18 mouse cellular contexts compared by ENCODE assay signal in the genomic region with DNA sequence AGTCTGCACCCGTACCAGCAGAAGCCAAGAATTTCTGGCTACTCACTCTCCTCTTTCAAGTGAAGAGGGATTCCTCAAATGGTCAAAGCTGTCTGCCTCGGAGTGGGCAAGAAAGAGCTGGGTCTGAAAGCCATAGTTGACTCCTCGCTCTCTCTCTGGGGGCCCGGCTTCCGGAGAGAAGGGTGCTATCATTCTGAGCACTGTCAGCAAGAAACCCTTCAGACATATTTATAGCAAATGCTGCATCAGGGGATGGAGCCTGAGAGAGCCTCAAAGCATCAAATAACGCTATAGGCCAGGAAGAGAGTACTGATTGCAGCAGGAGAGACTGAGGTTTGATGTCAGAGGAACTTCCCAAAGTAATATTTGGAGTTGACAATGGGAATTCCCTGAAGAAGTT. TPM values are rescaled to one million over a fixed set of nuclear protein-coding genes. Genes with fewer than 3 reads are reported as not detected.
DNase-seq lines count a peak whose midpoint lies in the region; ATAC-seq and TF ChIP-seq lines count a peak whose summit lies in the region.
"Had no signal": no experiment of that assay in that cellular context is flagged by ENCODE, and none has a peak within 500 bp of the region (broad histone marks: within the 10 kb centered on the region; RNA-seq: fewer than 3 reads in every experiment).

No protein-coding gene starts in this region.

- intact Hi-C loops in gastrocnemius, adult 2 months (cut with DNase I): no loop called here

- H3K27ac ChIP-seq in gastrocnemius, adult 2 months: peak overlapping the region; percentile 89
- peak overlapping the region; percentile 36; the same call in 1 of the 2 replicates for H3K27ac ChIP-seq in hindbrain, embryonic 13.5 days
- no peak overlapping the region for H3K27ac ChIP-seq in hindbrain, embryonic 11.5 days (ENCODE audit: low read depth, low read length)
- no peak overlapping the region for H3K27ac ChIP-seq in neural tube, embryonic 12.5 days
- no peak overlapping the region for H3K27ac ChIP-seq in neural tube, embryonic 15.5 days (replicated peaks)
- peak overlapping the region; percentile 11; the same call in 1 of the 2 replicates for H3K27ac ChIP-seq in stomach, embryonic 16.5 days (ENCODE audit: low read length)

- peak; percentile 52 for DNase-seq in gastrocnemius, adult 2 months
- DNase-seq in gastrocnemius, postnatal 4 days (ENCODE audit: low spot score in 2 of 2): no peak
- DNase-seq in hindbrain, embryonic 11.5 days (ENCODE audit: low spot score): no peak
- DNase-seq in spleen, postnatal 10 days (ENCODE audit: low spot score in 2 of 2): no peak
- DNase-seq: adrenal gland, postnatal 25 days; B cell, adult 2 months; cerebellum, postnatal 36 days; kidney, postnatal 25 days; layer of hippocampus, postnatal 36 days; right cerebral cortex, postnatal 25 days; thymus, postnatal 36 days had no signal

- no peak for ATAC-seq in hindbrain, embryonic 13.5 days (ENCODE audit: low FRiP score)
- no peak for ATAC-seq in hindbrain, embryonic 11.5 days (ENCODE audit: low FRiP score)
- ATAC-seq in neural tube, embryonic 12.5 days (ENCODE audit: low FRiP score, low read depth): no peak
- no peak for ATAC-seq in neural tube, embryonic 15.5 days (ENCODE audit: low FRiP score)
- no peak for ATAC-seq in stomach, embryonic 16.5 days (ENCODE audit: insufficient read depth, low FRiP score)

- H3K9ac ChIP-seq in hindbrain, embryonic 13.5 days: no peak overlapping the region
- H3K9ac ChIP-seq in hindbrain, embryonic 11.5 days (ENCODE audit: low read depth, low read length): no peak overlapping the region
- H3K9ac ChIP-seq in neural tube, embryonic 12.5 days: no peak overlapping the region
- H3K9ac ChIP-seq in neural tube, embryonic 15.5 days (replicated peaks): no peak overlapping the region
- H3K9ac ChIP-seq in stomach, embryonic 16.5 days (ENCODE audit: low read length): 0 out of 2 replicates have a peak overlapping the region, but pooled peaks have one; percentile 60
- H3K9ac ChIP-seq: limb, embryonic 12.5 days had no signal

- H3K4me2 ChIP-seq in hindbrain, embryonic 13.5 days: no peak overlapping the region
- no peak overlapping the region for H3K4me2 ChIP-seq in hindbrain, embryonic 11.5 days (replicated peaks; ENCODE audit: low read depth, low read length)
- H3K4me2 ChIP-seq in neural tube, embryonic 12.5 days (replicated peaks): peak overlapping the region; percentile 53
- no peak overlapping the region for H3K4me2 ChIP-seq in neural tube, embryonic 15.5 days
- H3K4me2 ChIP-seq in stomach, embryonic 16.5 days (ENCODE audit: low read depth, low read length): 0 out of 2 replicates have a peak overlapping the region, but pooled peaks have one; percentile 49

- no peaks in the 10 kb centered on the region for H3K36me3 ChIP-seq in hindbrain, embryonic 13.5 days
- H3K36me3 ChIP-seq in hindbrain, embryonic 11.5 days (ENCODE audit: control insufficient read depth, insufficient read depth, low read length): no peaks in the 10 kb centered on the region
- no peaks in the 10 kb centered on the region for H3K36me3 ChIP-seq in neural tube, embryonic 12.5 days
- no peaks in the 10 kb centered on the region for H3K36me3 ChIP-seq in neural tube, embryonic 15.5 days
- H3K36me3 ChIP-seq in stomach, embryonic 16.5 days (ENCODE audit: control insufficient read depth, insufficient read depth, low read length): no peaks in the 10 kb centered on the region
- H3K36me3 ChIP-seq: limb, embryonic 12.5 days had no signal

- no peak for TF ChIP-seq CTCF in gastrocnemius, adult 2 months (IDR thresholded peaks at IDR 0.05)

- peaks cover 25% of the 10 kb centered on the region; the same call in 1 of the 2 replicates for H3K27me3 ChIP-seq in hindbrain, embryonic 13.5 days
- peaks cover 27% of the 10 kb centered on the region for H3K27me3 ChIP-seq in hindbrain, embryonic 11.5 days (ENCODE audit: control insufficient read depth, insufficient read depth, low read length)
- H3K27me3 ChIP-seq in neural tube, embryonic 12.5 days (replicated peaks): peaks cover 33% of the 10 kb centered on the region
- H3K27me3 ChIP-seq in neural tube, embryonic 15.5 days (replicated peaks): no peaks in the 10 kb centered on the region
- peaks cover 16% of the 10 kb centered on the region for H3K27me3 ChIP-seq in stomach, embryonic 16.5 days (ENCODE audit: control insufficient read depth, insufficient read depth, low read length)

- WGBS in hindbrain, embryonic 13.5 days: 60% methylated on average over 6 of the region's 6 CpGs
- WGBS in hindbrain, embryonic 11.5 days: 53% methylated on average over 6 of the region's 6 CpGs
- WGBS in neural tube, embryonic 12.5 days: 44% methylated on average over 6 of the region's 6 CpGs
- WGBS in neural tube, embryonic 15.5 days: 46% methylated on average over 6 of the region's 6 CpGs
- 45% methylated on average over 6 of the region's 6 CpGs for WGBS in stomach, embryonic 16.5 days

- peak overlapping the region; percentile 64 for H3K4me3 ChIP-seq in gastrocnemius, adult 2 months
- no peak overlapping the region for H3K4me3 ChIP-seq in hindbrain, embryonic 13.5 days
- H3K4me3 ChIP-seq in hindbrain, embryonic 11.5 days (ENCODE audit: low read depth, low read length): no peak overlapping the region
- H3K4me3 ChIP-seq in neural tube, embryonic 12.5 days: no peak overlapping the region
- no peak overlapping the region for H3K4me3 ChIP-seq in neural tube, embryonic 15.5 days (replicated peaks)
- no peak overlapping the region for H3K4me3 ChIP-seq in stomach, embryonic 16.5 days (replicated peaks; ENCODE audit: low read length)

- no peaks in the 10 kb centered on the region for H3K9me3 ChIP-seq in hindbrain, embryonic 13.5 days
- H3K9me3 ChIP-seq in hindbrain, embryonic 11.5 days (ENCODE audit: control insufficient read depth, low read length): no peaks in the 10 kb centered on the region
- H3K9me3 ChIP-seq in neural tube, embryonic 12.5 days: no peaks in the 10 kb centered on the region
- no peaks in the 10 kb centered on the region for H3K9me3 ChIP-seq in neural tube, embryonic 15.5 days (replicated peaks)
- H3K9me3 ChIP-seq in stomach, embryonic 16.5 days (replicated peaks; ENCODE audit: control insufficient read depth, low read length): no peaks in the 10 kb centered on the region
- H3K9me3 ChIP-seq: limb, embryonic 12.5 days had no signal

- H3K4me1 ChIP-seq in hindbrain, embryonic 13.5 days (replicated peaks): peaks cover 57% of the 10 kb centered on the region
- peaks cover 23% of the 10 kb centered on the region for H3K4me1 ChIP-seq in hindbrain, embryonic 11.5 days (replicated peaks; ENCODE audit: control insufficient read depth, insufficient read depth, low read length)
- H3K4me1 ChIP-seq in neural tube, embryonic 12.5 days: peaks cover 48% of the 10 kb centered on the region
- peaks cover 54% of the 10 kb centered on the region for H3K4me1 ChIP-seq in neural tube, embryonic 15.5 days
- H3K4me1 ChIP-seq in stomach, embryonic 16.5 days (ENCODE audit: control insufficient read depth, insufficient read depth, low read length): peaks cover 43% of the 10 kb centered on the region

RNA-seq across cellular contexts. Expression of a gene that starts 1.2 kb away (rescaled TPM):
- total RNA-seq in gastrocnemius, adult 2 months (2021): 1 to 10 TPM; 1.8 to 2.2 TPM
- 10 to 100 TPM; 22.1 to 22.5 TPM for total RNA-seq in gastrocnemius, postnatal 4 days (2021)
- polyA plus RNA-seq in hindbrain, embryonic 13.5 days (2015; fragmentation: Nextera tagmentation; extraction: Ambion mirVana): 124 and 135 TPM in 2 replicates
- 41.3 and 42.9 TPM in 2 replicates for polyA plus RNA-seq in hindbrain, embryonic 11.5 days (2014; fragmentation: Nextera tagmentation; extraction: Ambion mirVana)
- polyA plus RNA-seq in neural tube, embryonic 12.5 days (2016; fragmentation: Nextera tagmentation; extraction: Ambion mirVana): 108 and 127 TPM in 2 replicates
- polyA plus RNA-seq in neural tube, embryonic 15.5 days (2015; fragmentation: Nextera tagmentation; extraction: Ambion mirVana): 108 and 128 TPM in 2 replicates
- 27.3 and 28.2 TPM in 2 replicates for polyA plus RNA-seq in stomach, embryonic 16.5 days (2015; fragmentation: Nextera tagmentation; extraction: Ambion mirVana)

RNA-seq across cellular contexts. Expression of a gene that starts 19.6 kb away (rescaled TPM):
- 10 to 100 TPM; 22.8 to 23.1 TPM for total RNA-seq in gastrocnemius, adult 2 months (2021)
- 10 to 100 TPM; 56.6 to 60.6 TPM for total RNA-seq in gastrocnemius, postnatal 4 days (2021)
- polyA plus RNA-seq in hindbrain, embryonic 13.5 days (2015; fragmentation: Nextera tagmentation; extraction: Ambion mirVana): 10.1 and 11.7 TPM in 2 replicates
- polyA plus RNA-seq in hindbrain, embryonic 11.5 days (2014; fragmentation: Nextera tagmentation; extraction: Ambion mirVana): 12.4 and 17.3 TPM in 2 replicates
- 14.5 and 16.3 TPM in 2 replicates for polyA plus RNA-seq in neural tube, embryonic 12.5 days (2016; fragmentation: Nextera tagmentation; extraction: Ambion mirVana)
- 10.4 and 10.8 TPM in 2 replicates for polyA plus RNA-seq in neural tube, embryonic 15.5 days (2015; fragmentation: Nextera tagmentation; extraction: Ambion mirVana)
- polyA plus RNA-seq in stomach, embryonic 16.5 days (2015; fragmentation: Nextera tagmentation; extraction: Ambion mirVana): 15.2 and 17.8 TPM in 2 replicates
- total RNA-seq: monocyte, adult 5-6 weeks had no signal

RNA-seq across cellular contexts. Expression of a gene that starts 33.2 kb away (rescaled TPM):
- total RNA-seq in gastrocnemius, adult 2 months (2021): 10 to 100 TPM; 66.3 to 67.4 TPM
- total RNA-seq in gastrocnemius, postnatal 4 days (2021): 10 to 100 TPM; 62.5 to 67.3 TPM
- 27.5 and 28.0 TPM in 2 replicates for polyA plus RNA-seq in hindbrain, embryonic 13.5 days (2015; fragmentation: Nextera tagmentation; extraction: Ambion mirVana)
- polyA plus RNA-seq in hindbrain, embryonic 11.5 days (2014; fragmentation: Nextera tagmentation; extraction: Ambion mirVana): 21.7 and 33.0 TPM in 2 replicates
- polyA plus RNA-seq in neural tube, embryonic 12.5 days (2016; fragmentation: Nextera tagmentation; extraction: Ambion mirVana): 16.4 and 23.2 TPM in 2 replicates
- polyA plus RNA-seq in neural tube, embryonic 15.5 days (2015; fragmentation: Nextera tagmentation; extraction: Ambion mirVana): 20.6 and 21.0 TPM in 2 replicates
- 17.0 and 18.6 TPM in 2 replicates for polyA plus RNA-seq in stomach, embryonic 16.5 days (2015; fragmentation: Nextera tagmentation; extraction: Ambion mirVana)

RNA-seq across cellular contexts. Expression of a gene that starts 47.8 kb away (rescaled TPM):
- total RNA-seq in gastrocnemius, adult 2 months (2021): 1 to 10 TPM; 1.2 to 1.5 TPM
- 1 to 10 TPM in 1 of 2 experiments, under 1 TPM in 1; 0.75 to 1.2 TPM for total RNA-seq in gastrocnemius, postnatal 4 days (2021)
- polyA plus RNA-seq in hindbrain, embryonic 13.5 days (2015; fragmentation: Nextera tagmentation; extraction: Ambion mirVana): 7.3 and 7.4 TPM in 2 replicates
- polyA plus RNA-seq in hindbrain, embryonic 11.5 days (2014; fragmentation: Nextera tagmentation; extraction: Ambion mirVana): 5.2 and 5.9 TPM in 2 replicates
- polyA plus RNA-seq in neural tube, embryonic 12.5 days (2016; fragmentation: Nextera tagmentation; extraction: Ambion mirVana): 7.8 and 9.7 TPM in 2 replicates
- 9.4 and 11.3 TPM in 2 replicates for polyA plus RNA-seq in neural tube, embryonic 15.5 days (2015; fragmentation: Nextera tagmentation; extraction: Ambion mirVana)
- 0.91 and 0.99 TPM in 2 replicates for polyA plus RNA-seq in stomach, embryonic 16.5 days (2015; fragmentation: Nextera tagmentation; extraction: Ambion mirVana)

RNA-seq across cellular contexts. Expression of a gene that starts 58.7 kb away (rescaled TPM):
- total RNA-seq in gastrocnemius, adult 2 months (2021): 1 to 10 TPM in 1 of 2 experiments, not detected in 1; 1.2 TPM
- total RNA-seq in gastrocnemius, postnatal 4 days (2021): under 1 TPM in 1 of 2 experiments, not detected in 1; 0.54 TPM
- 0.39 TPM in 1 of 2 replicates, not detected in the other for polyA plus RNA-seq in hindbrain, embryonic 13.5 days (2015; fragmentation: Nextera tagmentation; extraction: Ambion mirVana)
- not detected in 2 replicates for polyA plus RNA-seq in hindbrain, embryonic 11.5 days (2014; fragmentation: Nextera tagmentation; extraction: Ambion mirVana)
- not detected in 2 replicates for polyA plus RNA-seq in neural tube, embryonic 12.5 days (2016; fragmentation: Nextera tagmentation; extraction: Ambion mirVana)
- not detected in 2 replicates for polyA plus RNA-seq in neural tube, embryonic 15.5 days (2015; fragmentation: Nextera tagmentation; extraction: Ambion mirVana)
- polyA plus RNA-seq in stomach, embryonic 16.5 days (2015; fragmentation: Nextera tagmentation; extraction: Ambion mirVana): 0.44 and 0.45 TPM in 2 replicates
- total RNA-seq: adrenal gland, postnatal 25 days; ES-E14; layer of hippocampus, postnatal 36 days; monocyte, adult 5-6 weeks had no signal

Comparison
In these comparisons a context has a peak if more than half of its experiments do, and no peak if none do; other contexts are left out.
1. H3K27ac ChIP-seq: peak in gastrocnemius, adult 2 months (single experiment), hindbrain, embryonic 13.5 days (single experiment) and stomach, embryonic 16.5 days (single experiment); none in hindbrain, embryonic 11.5 days (single experiment), neural tube, embryonic 12.5 days (single experiment) and neural tube, embryonic 15.5 days (single experiment).
2. H3K4me2 ChIP-seq: peak in neural tube, embryonic 12.5 days (single experiment) and stomach, embryonic 16.5 days (single experiment); none in hindbrain, embryonic 13.5 days (single experiment), hindbrain, embryonic 11.5 days (single experiment) and neural tube, embryonic 15.5 days (single experiment).